Mouse (Mus musculus): ENCODE measurements at regions not wholly inside any gene's neighbourhood (a gene's known extent, or its start where the extent isn't known, plus 50 kb on each side); places are given as distances from the start of the nearest gene placed in this dataset.

DNA sequence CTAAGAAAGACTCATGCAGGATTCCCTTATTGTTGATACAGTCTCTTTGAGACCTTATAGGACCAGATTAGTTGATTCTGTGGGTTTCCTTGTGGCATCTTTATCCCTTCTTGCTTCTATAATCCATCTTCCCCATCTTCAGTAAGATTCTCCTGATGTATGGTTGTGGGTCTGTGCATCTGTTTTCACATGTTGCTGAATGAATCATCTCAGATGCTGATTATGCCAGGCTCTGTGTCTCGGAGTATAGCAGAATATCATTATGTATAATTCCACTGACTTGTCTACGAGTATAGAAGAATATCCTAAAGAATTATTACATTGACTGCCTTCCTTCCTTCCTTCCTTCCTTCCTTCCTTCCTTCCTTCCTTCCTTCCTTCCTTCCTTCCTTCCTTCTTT is 1087.8 kb upstream of the Gje1 start:
- no peak for TF ChIP-seq CTCF (IDR thresholded peaks at IDR 0.05)
- no peak for TF ChIP-seq EP300 (IDR thresholded peaks at IDR 0.05)

Measured in lung, postnatal 0 days (tissue).